Mouse (Mus musculus): ENCODE measurements around the gene Paics. TPM values are rescaled to one million over a fixed set of nuclear protein-coding genes. Genes with fewer than 3 reads are reported as not detected.
"Not testable (repeated sequence)": the region's sequence is repeated elsewhere in the genome, so short reads cannot be mapped to it uniquely, and the experiment has no call there.

The Paics gene
- polyA plus RNA-seq (2017; shearing (Covaris generic)) = 100 to 1,000 TPM; 185 to 199 TPM

DNA sequence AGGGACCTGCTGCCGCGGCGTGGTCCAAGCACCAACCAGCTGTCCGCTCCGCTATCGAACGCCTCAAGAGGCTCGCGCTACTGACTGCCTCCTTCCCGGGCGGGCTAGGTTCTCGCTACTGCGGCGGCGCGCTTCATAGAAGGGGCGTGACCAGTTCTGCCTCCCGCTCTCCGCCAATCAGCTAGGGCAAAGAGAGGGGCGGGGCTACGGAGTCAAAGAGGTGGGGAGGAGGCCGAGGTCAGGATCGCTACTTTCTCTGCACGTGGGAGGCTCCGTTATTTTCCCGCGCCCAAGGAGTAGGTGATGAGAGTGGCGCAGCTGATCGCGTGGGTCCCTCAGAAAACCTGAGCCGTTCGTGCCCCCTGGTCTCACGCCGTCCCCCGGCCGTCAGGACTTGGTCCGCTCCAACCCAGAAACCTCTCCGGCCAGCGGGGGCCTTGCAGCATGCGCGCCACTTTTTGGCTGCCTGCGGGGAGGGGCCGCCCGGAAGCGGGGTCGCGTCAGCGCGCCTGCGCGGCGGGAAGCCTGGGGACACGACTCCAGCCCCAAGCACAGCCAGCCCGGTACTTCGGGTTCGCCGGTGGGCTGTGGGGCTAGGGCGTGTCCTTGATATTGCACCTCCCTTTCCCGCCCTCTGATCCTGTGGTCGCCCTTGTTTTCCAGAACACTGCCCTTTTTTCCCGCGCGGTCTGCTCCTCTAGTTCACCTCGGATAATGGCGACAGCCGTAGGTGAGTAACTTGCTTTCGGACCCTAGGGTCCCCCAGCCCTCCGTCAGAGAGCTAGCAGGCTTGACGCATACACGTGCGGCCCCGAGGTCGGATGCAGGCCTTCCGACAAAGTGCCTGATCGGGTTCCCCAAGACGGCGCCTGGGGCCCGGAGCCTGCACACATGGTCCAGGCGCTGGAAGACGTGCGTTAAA is at the start of gene Paics, which contains the start of gene Ppat:
Gene Paics (plus strand): TSS at position 202 of the 922 bp plus-strand sequence.
Gene Ppat (minus strand): TSS at position 473 of the 922 bp plus-strand sequence.
- peak; percentile 90 for ATAC-seq

DNA sequence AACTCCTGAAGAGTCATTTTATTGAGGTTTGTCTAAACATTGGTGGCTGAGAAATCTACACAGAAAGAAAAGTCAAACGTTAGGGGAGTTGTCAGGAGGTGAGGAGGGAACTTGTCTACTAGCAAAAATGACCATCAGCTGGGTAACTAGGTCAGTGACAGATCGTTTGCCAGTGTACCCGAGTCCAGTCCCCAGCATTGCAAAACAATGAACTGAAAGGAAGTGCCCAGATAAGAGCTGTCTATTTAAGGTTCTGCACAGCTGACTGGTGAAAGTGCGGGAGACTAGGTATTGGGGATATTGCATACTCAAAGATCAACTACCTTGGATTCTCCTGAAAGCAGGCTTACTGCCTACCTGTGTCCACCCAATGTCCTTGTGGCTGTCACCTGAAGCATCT is 49.0 kb upstream of the Paics start:
- no peak for ATAC-seq

DNA sequence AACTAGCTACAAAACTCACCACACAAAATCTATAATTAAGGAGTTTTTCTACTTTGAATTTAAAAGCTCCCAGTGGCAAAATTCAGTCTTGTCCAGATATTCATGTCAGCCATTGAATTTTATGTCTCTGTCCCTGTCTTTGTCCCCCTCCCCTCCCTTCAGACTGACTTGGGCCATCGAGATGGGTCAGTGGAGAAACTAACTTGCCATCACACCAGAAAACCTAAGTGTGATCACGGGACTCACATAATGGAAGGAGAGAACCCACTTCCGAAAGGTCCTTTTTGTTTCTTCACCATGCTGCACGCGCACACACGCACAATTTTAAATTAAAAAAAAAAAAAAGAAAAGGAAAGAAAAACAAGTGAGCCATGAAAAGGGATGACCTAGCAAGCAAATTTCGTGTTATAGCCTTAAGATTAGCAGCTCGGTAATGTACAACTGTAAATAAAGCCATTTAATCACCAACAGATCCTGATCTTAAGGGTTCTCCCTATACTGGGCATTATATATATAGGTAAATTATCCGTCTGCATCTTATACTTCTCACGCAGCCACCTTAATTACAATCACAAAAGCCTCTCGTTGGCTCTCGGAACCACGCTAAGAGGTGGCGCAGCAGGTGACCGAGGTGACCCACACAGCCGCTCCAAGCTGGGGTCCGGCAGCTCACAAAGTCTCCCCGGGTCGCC is 46.2 kb upstream of the Paics start:
- ATAC-seq = peak; percentile 29

- peak; percentile 97 for ATAC-seq
Observed at GRCm38 (mm10) chr5:76905405-76906154, 45.5 kb upstream of the Paics start, which contains the start of gene Aasdh. Gene Aasdh, minus strand, starts transcription at chr5:76905514.

- no peak for ATAC-seq
Observed at GRCm38 (mm10) chr5:76906155-76906499, 45.0 kb upstream of the Paics start.

- ATAC-seq = no peak
Observed at GRCm38 (mm10) chr5:76910807-76911206, 40.3 kb upstream of the Paics start.

DNA sequence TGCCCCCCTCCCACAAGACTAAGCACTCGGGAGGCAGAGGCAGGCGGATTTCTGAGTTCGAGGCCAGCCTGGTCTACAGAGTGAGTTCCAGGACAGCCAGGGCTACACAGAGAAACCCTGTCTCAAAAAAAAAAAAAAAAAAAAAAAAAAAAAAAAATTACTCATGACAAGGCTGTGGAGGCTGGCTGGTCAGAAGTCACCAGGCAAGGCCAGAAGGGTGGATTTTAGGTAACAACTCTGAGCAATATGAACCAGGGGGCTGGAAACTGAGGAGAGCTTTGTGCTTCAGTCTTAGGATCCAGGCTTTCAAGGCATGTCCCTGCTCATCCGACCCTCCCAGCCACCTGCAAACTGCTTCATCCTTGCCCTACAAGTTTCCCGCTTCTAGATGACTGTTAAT is 38.6 kb upstream of the Paics start:
- ATAC-seq = not testable (repeated sequence)

DNA sequence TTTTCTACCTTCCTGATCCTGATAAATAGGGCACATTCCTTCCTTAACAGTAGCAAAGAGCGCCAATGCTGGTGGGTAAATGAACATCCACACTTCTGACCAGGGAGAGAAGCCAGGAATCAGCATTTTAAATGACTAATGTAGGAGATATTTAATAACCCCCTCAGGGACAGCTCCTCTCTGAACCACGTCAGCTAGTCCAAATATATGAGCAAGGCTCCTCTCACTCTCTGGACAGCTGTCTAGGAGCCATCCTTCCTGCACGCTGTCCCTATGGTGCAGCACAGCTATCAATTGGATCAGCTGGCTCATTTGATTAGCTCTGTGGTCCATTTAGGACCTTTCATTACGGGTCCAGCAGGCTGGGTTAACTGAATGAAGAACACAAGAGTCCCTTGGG is 28.3 kb upstream of the Paics start:
- no peak for ATAC-seq

DNA sequence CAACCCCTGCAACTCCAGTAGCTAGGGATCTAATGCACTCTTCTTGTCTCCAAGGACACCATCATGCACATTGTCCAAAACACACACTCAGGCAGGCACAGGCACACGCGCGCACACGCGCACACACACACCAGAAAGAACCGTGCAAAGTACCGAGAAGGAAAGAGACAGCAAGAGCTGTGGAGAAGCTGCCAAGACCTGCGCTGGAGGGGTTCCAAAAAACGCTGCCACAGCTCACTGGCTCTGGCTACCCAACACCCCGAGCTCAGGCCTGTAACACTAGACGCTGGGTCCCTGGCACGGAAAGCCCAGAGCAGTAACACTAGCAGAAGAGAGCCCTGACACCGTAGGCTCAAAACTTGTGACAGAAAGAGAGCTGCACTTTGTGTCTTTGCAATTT is 27.7 kb upstream of the Paics start:
- ATAC-seq = no peak

DNA sequence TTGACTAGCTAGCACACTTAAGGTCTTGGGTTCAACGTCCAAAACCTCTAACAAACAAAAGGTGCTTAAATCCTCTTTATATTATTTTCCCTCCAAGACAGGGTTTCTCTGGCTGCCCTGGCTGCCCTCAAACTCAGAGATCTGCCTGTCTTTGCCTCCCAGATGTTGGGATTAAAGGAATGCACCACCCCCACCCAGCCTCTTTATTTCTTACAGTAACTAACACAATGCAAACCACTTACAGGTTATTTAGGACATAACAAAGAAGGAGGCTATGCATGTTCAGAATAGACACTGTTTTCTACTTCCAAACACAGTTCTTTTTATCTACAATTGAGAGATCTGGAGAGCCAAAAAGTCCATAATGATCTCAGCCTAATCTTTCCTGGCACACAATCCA is 26.8 kb upstream of the Paics start:
- no peak for ATAC-seq

GRCm38 (mm10) chr5:76928124-76928832 is 22.8 kb upstream of the Paics start:
- no peak for ATAC-seq

DNA sequence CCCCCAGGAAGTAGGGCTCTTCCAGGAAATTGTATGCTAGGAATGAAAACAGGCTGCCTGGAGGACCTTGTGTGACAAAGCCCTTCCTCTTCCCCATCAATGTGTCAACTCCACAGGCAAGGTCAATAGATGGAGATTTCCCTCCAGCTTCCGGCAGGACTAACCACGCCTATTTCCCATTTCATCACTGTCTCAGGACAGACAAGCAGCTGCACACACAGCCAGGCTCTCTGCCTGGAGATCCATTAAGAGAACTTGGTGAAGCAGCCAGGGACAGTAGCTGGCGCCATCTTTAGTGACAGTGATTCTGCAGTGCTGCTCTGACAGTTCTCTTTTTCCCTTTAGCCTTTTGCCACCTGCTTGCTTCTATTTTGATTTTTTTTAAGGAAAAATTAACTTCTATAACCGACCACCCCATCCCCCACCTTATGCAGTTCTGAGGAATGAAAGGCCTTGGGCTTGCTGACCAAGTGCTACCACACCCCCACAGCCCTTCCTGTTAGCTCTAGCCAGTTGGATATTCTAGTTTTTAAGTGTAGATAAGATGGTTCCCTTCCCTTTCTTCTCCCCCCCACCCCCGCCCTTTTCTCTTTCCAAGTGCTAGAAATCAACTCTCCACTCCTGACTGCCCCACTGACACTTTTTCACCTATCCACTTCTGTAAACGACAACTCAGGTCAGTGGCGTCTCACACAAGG is 21.8 kb upstream of the Paics start:
- ATAC-seq = no peak

- no peak for ATAC-seq
Observed at GRCm38 (mm10) chr5:76939717-76940116, 11.4 kb upstream of the Paics start.

DNA sequence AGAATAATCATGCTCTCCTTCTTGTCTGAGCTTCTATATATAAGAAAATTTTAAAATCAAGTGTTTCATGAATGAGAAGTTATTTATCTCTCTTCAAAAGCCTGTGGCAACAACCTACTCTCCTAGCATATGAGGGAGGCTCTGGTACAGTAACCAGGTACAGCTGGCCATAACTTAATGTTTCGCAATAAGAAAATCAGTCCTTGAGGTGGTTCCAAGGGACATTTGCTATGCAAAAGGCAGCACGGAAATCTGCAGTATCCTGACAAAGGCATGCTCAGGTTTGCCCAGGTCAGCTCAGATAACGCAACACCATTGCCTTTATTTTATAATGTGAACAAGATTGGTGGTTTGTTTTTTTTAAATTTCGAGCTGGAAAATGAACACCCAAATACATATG is 9.1 kb upstream of the Paics start:
- ATAC-seq = no peak

GRCm38 (mm10) chr5:76942505-76942904 is 8.6 kb upstream of the Paics start:
- ATAC-seq = no peak

GRCm38 (mm10) chr5:76944965-76945677 is 6.0 kb upstream of the Paics start:
- no peak for ATAC-seq

GRCm38 (mm10) chr5:76945678-76946033 is 5.5 kb upstream of the Paics start:
- ATAC-seq = no peak

DNA sequence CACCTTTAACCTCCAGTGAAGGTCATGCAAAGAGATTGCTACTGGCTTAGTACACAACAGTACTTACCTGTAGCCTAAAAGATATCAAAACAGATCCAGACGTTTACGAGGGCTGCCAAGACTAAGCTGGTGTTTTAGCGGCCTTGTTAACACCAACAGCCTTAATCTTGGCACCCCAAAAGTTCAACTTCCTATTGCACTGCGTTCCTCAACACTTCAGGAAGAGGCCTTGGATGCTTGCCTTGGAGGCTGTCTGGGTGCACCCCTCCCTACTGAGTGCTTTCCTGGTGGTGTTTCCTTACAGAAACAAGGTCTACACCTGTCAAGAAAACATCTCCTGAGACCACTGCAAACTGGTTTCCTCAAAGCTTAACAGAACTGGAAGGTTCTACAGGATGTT is 4.0 kb upstream of the Paics start:
- no peak for ATAC-seq

DNA sequence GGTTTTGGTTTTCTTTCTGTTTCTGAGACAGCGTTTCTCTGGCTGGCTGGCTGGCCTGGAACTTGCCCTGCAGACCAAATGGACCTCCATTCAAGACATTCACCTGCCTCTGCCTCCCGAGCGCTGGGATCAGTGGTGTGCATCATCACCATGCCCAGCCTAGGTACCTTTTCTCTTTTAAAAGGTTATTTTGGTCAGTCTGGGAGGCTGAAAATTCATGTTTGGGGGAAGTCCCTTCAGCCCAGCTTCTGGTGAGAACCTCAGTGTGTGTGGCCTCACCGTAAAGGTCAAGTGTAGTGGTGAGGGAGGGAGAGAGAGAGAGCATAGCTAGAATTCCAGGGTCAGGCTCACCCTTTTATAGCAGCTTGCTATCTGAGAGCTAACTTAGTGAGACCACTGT is 3.3 kb upstream of the Paics start:
- ATAC-seq = no peak

DNA sequence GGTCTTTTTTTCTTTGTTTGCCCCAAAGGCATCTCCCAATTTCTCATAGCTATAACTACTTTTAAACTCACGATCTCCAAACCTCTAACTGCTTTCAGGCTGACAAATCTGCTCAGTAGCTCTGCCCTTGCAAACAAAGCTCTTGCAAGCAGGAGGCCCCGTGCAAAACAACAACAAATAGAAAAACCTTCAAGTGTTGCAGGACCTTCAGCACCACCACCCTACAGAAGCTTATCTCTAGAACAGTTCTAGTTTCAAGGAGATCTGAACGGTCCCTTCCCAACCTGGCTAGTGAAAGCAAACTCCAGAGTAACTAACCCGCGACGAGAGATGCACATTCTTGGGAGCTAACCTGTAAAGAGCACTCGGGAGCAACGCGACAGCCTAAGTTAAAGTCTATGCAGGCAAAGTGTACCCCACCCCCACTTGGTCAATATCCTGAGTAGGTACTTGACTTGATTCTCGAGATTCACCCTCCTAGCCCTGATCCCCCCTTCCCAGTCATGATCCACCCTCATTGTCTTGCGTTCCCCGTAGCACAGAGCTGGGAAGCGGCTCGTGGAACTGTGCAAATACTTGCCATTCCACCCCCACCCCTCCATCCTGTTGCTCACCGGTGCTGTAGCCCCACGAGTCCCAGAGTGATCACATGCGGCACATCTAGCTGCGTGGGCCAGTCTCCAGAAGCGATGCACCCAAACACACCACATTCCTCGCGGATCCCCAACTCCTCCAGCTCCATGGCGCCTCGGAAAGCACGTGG is 583 bp upstream of the Paics start:
- peak; percentile 41 for ATAC-seq
